Mouse (Mus musculus) Muller cell, postnatal 12 days (primary cell): ENCODE measurements around the gene Parp12.
A peak's percentile ranks its signal among the peaks of the same experiment; 100 is the strongest.

Experiments used
- DNase-seq: peaks from one replicate; pipeline ENCODE4 v3.0.0-alpha.2; 2015; ENCODE audit errors: inconsistent ontology term

Gene Parp12

DNA sequence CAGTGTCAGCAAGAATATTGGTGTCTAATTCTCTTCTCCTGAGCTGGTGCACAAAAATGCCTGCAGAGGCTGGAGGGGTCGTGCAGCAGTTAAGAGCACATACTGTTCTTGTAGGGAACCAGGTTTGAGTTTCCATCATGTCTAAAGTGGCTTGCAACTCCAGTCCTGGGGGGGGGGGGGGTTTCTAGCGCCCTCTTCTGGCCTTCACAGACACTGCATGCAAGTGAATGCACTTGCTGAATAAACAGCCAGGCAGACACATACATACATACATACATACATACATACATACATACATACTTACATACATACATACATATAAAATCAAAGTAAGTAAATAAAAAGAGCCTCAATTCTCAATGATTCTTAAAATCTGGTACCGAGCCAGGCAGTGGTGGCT is 59.8 kb downstream of the Parp12 start:
- DNase-seq: no peak

DNA sequence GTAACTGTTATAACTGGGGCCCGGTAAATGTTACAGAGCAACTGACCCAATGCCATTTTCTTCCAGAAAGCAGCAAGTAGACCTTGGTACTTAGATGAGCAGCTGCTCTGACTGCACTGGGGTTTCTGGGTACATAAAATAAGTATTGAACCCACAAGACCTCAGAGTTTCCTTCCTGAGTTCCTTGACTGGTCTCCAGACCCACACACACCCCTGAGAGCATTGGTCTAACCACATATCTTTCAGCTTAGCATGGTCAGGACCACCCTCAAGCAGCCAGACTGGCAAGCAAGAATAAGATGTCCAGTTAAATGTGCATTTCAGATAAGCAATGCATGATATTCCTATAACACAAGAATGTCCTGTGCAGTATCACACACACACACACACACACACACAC is 61.0 kb downstream of the Parp12 start:
- DNase-seq: no peak

DNA sequence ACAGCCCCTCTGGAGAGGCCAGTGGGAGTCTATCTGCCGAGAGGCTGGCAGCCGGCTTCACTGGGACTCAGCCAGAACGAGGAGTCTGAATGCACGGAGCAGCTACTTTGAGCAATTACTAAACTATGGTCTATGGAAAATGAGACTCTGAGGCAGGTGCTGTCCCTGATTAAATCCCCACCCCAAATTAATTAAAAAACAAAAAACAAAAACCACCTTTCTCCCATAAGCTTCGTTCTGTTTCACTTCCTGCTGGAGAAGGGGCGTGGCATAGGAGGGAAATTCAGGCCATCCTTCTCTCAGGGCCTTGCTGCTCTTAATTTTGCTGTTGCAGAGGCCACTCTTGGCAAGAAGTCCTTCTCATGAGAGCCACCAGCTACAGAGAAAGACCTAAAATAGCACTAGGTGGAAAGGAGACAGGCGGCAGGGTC is 62.3 kb downstream of the Parp12 start:
- DNase-seq: peak; percentile 12

DNA sequence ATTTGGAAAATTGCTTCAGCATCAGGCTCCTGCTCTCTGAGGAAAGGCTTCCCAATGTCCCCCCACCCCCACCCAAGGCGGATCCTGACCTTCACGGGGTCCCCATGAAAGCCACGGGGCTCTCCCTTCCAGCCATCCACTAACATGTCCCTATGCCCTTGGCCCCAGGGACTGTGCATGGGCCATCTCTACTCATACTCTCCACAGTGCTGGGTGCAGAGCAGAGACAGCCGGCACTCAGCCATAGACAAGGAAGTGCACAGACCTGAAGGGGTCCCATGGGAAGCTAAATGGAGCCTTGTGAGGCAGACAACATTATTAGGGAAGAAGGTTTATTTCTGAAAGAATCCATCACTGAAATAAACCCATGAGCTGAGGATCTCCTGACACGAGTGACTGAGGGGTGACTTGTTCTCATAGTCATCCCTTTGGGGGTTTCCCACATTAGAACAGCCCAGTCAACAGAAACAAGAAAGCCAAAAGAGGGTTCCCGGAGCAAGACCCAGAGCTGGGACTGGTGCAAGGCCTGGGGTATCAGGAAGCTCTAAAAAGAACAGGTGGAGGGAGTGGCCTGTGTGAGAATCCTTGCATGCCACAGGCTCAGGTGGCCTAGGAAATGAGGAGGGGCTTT is 63.2 kb downstream of the Parp12 start:
- DNase-seq: no peak

DNA sequence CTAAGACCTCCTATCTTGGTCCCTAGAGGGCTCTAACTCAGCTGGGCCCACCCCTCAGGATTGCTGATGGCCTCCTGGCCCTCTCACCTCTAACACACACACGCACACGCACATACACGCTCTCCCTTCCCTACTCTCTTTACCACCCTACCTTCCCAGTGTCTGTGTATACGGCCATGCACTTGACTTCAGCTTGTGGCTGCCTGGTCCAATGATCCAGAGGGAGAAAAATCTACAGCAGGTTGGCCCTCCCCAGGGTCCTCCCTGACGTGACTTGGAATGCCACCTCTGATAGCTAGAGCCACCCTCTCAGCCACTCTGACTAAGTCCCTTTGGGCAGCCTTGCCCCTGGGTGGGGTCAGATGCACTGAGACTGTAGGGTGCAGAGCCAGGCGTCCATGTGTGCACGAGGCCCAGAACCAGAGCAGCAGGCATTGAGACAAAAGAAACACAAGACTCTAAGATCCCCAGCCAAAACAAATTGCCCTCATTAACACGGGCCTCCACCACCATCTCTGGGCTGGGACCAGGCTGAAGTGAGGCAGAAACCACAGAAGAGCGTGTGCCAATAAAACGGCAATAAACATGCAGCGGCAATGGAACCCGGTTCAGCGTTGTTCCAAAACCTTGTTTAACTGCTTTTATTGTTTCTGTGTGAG is 63.8 kb downstream of the Parp12 start:
- peak; percentile 90 for DNase-seq

DNA sequence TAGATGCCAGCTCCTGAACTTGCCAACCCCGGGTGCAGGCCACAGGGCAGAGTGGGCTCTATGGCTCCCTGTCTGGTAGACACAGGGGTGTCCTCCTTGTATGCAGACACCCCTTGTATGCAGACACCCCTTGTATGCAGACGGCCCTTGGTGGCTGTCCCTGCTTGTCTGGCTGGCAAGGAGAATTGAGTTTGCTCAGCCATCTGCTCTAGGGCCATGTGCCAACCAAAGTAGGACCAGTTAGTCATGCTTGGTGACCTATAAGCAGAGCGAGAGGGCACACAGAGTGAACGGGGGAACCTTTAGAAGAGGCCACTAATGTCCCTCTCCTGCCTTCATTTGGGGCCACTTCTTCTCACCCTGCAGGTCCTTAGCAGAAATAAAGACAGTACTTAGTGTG is 65.5 kb downstream of the Parp12 start:
- peak; percentile 22 for DNase-seq

DNA sequence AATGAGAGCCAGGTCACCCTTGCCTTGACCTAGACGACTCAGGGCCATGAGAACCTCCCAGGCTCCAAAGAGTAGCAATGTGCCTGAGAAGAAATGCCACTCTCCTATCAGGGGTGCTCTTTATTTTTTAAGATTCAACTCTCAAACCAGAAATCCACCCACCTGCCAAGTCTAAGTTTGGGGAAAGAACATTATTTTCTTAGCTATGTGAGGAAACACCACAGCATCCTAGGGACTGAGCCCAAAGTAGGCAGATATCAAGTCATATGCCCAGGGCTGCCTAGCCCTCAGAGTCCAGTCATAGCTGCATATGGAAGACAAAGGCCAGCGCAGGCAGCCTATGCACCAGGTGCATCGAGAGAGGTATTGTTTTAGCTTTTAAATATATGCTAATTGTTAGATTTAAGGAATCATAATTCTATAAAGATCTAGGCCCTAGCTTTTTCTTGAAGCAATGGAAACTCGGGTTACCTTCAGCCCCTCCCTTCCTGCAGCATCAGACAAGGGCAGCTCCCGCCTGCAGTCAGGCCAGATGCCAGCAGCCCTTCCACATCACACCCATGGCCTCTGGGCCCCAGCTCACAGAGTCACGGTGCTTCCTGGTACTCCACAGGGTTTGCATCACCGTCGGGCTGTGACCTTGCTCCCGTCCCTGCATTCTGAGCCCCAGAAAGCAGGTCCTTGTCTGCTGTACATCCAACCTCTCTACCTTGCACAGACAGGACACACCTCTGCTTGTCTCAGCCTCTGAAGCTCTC is 66.2 kb downstream of the Parp12 start:
- no peak for DNase-seq

DNA sequence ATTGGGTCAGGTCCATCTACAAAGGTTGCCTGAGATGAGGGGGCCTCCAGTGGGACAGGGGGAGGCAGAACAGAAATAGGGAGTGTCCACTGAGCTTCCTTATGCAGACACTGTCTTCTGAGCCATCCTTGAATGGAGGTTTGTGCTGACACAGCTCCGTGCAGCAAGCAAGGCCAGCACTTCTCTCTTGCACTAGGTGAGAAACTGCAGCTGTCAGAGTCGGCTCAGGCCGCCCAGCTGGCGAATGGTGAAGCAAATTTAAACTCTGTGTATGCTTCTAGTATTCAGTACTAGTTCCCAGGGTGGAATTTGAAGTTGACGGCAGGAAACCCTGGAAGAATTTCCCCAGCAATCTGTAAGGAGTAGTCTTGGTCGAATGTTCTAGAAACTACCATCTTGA is 67.3 kb downstream of the Parp12 start:
- no peak for DNase-seq

DNA sequence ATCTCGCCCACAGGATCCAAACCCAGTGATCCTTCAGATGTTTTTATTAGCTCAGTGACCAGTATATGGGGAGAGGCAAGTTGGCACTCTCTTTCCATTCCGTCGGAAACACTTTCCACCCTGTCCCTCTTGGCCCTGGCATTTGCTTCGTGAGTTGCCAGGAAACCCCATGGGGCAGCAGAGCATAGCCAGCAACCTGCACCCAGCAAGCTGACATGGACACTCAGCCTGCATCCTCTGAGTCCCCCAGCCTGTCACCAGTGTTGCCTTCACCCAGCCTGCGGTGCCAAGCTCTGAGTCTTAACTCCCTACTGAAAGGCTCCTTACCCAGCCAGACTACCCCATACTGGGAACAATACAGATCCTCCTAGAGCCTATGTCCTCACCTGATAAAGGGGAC is 69.0 kb downstream of the Parp12 start:
- DNase-seq: no peak

DNA sequence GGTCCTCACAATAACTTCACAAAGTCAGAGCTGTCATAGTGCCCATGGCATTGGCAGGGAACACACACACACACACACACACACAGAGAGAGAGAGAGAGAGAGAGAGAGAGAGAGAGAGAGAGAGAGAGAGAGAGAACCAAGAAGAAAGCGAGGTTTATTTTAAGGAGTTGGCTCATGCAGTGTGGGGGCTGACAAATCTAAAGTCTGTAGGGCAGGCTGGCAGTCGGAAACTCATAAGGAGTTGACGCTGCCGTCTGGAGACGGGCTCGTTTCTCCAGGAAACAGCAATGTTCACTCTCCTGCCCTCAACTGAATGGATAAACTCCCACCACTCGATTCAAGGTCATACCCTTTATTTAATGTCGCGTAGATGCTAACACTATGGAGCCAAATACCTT is 77.7 kb downstream of the Parp12 start:
- no peak for DNase-seq
